Mouse (Mus musculus) ovary, postnatal 36 days (tissue): ENCODE results near the gene Cyp2j7.
"Not testable (repeated sequence)": the region's sequence is repeated elsewhere in the genome, so short reads cannot be mapped to it uniquely, and the experiment has no call there.

Experiments
- DNase-seq: peaks from one replicate; pipeline ENCODE4 v3.0.0; 2022; ENCODE audit warnings: low spot score, mixed read lengths

Cyp2j7 gene

DNA sequence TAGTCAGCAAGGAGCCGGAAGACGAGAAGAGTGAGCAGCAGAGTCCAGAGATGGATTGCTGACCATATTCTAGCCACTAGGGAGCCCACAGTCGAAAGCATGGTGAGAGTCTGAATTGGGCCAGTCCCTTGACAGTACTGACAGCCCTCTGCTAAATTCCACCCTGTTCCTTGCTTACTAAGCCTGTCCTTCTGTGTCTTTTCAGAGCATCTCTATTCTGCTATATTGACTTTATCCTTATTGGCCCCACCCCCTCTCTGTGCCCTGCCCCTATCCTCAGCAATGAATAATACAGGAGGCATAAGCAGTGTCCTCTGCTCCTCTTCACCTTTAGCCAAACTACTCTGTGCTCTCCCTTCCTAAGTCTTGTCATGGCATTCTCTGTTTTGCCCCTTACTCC, at the start of gene Cyp2j7:
Gene Cyp2j7, minus strand, starts transcription at position 101 of the 400 bp plus-strand sequence.
- no peak for DNase-seq

DNA sequence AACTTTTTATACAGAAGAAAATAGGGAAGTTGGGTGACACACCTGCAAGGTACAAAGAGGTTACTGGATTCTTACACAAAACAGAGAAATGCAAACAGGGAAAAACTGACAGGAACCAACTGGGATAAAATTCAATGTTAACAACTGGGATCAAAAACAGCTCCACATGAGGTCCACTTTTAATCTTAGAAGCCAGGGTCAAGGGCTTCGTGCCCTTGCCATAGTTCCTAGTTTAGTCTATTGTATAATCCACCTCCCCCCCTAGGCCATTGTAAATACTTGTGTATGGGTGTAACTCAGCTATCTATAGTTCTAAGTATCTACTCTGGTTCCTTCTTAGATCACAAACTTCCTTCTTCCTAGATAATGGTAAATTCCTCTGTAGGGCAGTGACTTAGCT, 40.4 kb upstream of the Cyp2j7 start:
- not testable (repeated sequence) for DNase-seq

DNA sequence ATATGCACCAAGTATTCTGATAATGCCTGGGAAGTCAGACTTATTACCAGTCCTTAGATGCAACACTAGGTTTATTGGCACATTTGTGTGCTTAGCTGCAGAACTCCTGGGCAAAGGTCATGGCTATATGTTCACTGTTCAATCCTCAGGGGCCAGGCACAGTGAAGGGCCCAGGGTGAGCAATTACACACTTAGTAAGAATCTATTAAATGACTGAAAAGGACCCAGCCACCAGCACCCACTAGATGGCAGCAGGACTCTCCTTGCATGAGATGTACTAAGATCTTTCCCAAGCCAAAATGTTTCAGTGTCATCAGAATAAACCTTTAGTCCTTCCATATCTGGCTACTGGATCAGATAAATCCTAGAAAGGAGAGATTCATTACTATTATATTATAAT, 37.4 kb upstream of the Cyp2j7 start:
- DNase-seq, result peak; percentile 28

- DNase-seq, result no peak
Measured at GRCm38 (mm10) chr4:96196701-96197100, 39.8 kb downstream of the Cyp2j7 start.

- DNase-seq, result not testable (repeated sequence)
Measured at GRCm38 (mm10) chr4:96189321-96189720, 47.1 kb downstream of the Cyp2j7 start.

GRCm38 (mm10) chr4:96188671-96189070, 47.8 kb downstream of the Cyp2j7 start:
- not testable (repeated sequence) for DNase-seq

GRCm38 (mm10) chr4:96188146-96188545, 48.3 kb downstream of the Cyp2j7 start:
- DNase-seq, result not testable (repeated sequence)

DNA sequence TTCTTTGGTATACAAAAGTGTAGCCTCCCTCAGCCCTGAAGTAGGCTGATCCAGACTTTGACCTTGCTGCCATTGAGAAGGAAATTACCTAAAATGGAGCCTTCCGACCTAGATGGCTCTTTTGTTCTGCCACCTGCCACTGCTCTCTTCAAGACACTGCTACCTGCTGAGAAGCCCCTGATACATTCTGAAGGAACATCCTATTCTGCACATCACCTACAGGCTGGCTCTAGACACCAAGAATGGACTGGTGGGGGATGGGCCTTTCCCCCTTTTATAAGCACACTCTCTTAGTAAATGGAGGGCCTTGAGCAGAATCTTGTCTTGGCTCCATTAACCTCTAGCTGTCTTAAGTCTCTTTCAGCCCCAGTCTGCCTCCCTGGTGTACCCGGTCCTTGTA, 51.7 kb downstream of the Cyp2j7 start:
- DNase-seq, result not testable (repeated sequence)

GRCm38 (mm10) chr4:96162839-96163238, 73.6 kb downstream of the Cyp2j7 start:
- DNase-seq, result no peak

- DNase-seq, result no peak
Measured at GRCm38 (mm10) chr4:96161575-96161974, 74.9 kb downstream of the Cyp2j7 start.
